Mouse (Mus musculus): ENCODE data around the gene Cenpn. TPM values are rescaled to one million over a fixed set of nuclear protein-coding genes. Genes with fewer than 3 reads are reported as not detected.

Cenpn gene
- polyA plus RNA-seq, 1 experiment, result 16.1 TPM

- TF ChIP-seq CTCF (IDR thresholded peaks at IDR 0.05; ENCODE audit: low read depth, low read length) (no peak), POLR2A (IDR thresholded peaks at IDR 0.05; ENCODE audit: borderline replicate concordance, low read depth, low read length) (no peak)
- peak overlapping the region; percentile 57 for H3K4me3 ChIP-seq (ENCODE audit: insufficient read depth, low read length)
- H3K4me1 ChIP-seq (ENCODE audit: control insufficient read depth, insufficient read depth, low read length), result peaks cover 43% of the 10 kb centered on the region
- H3K27ac ChIP-seq (ENCODE audit: insufficient read depth, low read depth, low read length), result peak overlapping the region; percentile 90
These were observed 25.3 kb downstream of the Cenpn start for GRCm38 (mm10) chr8:116946851-116947250.

- peaks cover 44% of the 10 kb centered on the region for H3K4me1 ChIP-seq (ENCODE audit: control insufficient read depth, insufficient read depth, low read length)
- H3K27ac ChIP-seq (ENCODE audit: insufficient read depth, low read depth, low read length), result no peak overlapping the region
- TF ChIP-seq POLR2A (IDR thresholded peaks at IDR 0.05; ENCODE audit: borderline replicate concordance, low read depth, low read length) (no peak), CTCF (IDR thresholded peaks at IDR 0.05; ENCODE audit: low read depth, low read length) (no peak)
These were observed 26.1 kb downstream of the Cenpn start for GRCm38 (mm10) chr8:116947589-116947988.

GRCm38 (mm10) chr8:116951369-116951768 is 29.8 kb downstream of the Cenpn start:
- H3K4me1 ChIP-seq (ENCODE audit: control insufficient read depth, insufficient read depth, low read length), result peaks cover 25% of the 10 kb centered on the region
- no peak overlapping the region for H3K4me3 ChIP-seq (ENCODE audit: insufficient read depth, low read length)
- peak overlapping the region; percentile 9; the same call in 1 of the 2 replicates for H3K27ac ChIP-seq (ENCODE audit: insufficient read depth, low read depth, low read length)
- TF ChIP-seq CTCF (IDR thresholded peaks at IDR 0.05; ENCODE audit: low read depth, low read length), result no peak
- no peak for TF ChIP-seq POLR2A (IDR thresholded peaks at IDR 0.05; ENCODE audit: borderline replicate concordance, low read depth, low read length)

More at GRCm38 (mm10) chr8:116947589-116947988, 26.1 kb downstream of the Cenpn start:
- H3K4me3 ChIP-seq (ENCODE audit: insufficient read depth, low read length), result no peak overlapping the region

- Histone ChIP-seq H3K4me1 (ENCODE audit: control insufficient read depth, insufficient read depth, low read length) (peaks cover 25% of the 10 kb centered on the region), H3K4me3 (ENCODE audit: insufficient read depth, low read length) (no peak overlapping the region), H3K27ac (ENCODE audit: insufficient read depth, low read depth, low read length) (no peak overlapping the region)
- no peak for TF ChIP-seq POLR2A (IDR thresholded peaks at IDR 0.05; ENCODE audit: borderline replicate concordance, low read depth, low read length)
- no peak for TF ChIP-seq CTCF (IDR thresholded peaks at IDR 0.05; ENCODE audit: low read depth, low read length)
These were observed 30.2 kb downstream of the Cenpn start for GRCm38 (mm10) chr8:116951778-116952177.

GRCm38 (mm10) chr8:116952428-116952827 is 30.9 kb downstream of the Cenpn start:
- H3K4me1 ChIP-seq (ENCODE audit: control insufficient read depth, insufficient read depth, low read length), result peaks cover 24% of the 10 kb centered on the region
- TF ChIP-seq CTCF (IDR thresholded peaks at IDR 0.05; ENCODE audit: low read depth, low read length) (no peak), POLR2A (IDR thresholded peaks at IDR 0.05; ENCODE audit: borderline replicate concordance, low read depth, low read length) (no peak)
- no peak overlapping the region for H3K4me3 ChIP-seq (ENCODE audit: insufficient read depth, low read length)
- H3K27ac ChIP-seq (ENCODE audit: insufficient read depth, low read depth, low read length), result no peak overlapping the region

GRCm38 (mm10) chr8:116954415-116954814 is 32.9 kb downstream of the Cenpn start:
- H3K4me1 ChIP-seq (ENCODE audit: control insufficient read depth, insufficient read depth, low read length), result peaks cover 17% of the 10 kb centered on the region

GRCm38 (mm10) chr8:116969531-116969930 is 48.0 kb downstream of the Cenpn start:
- Histone ChIP-seq H3K4me3 (ENCODE audit: insufficient read depth, low read length) (no peak overlapping the region), H3K4me1 (ENCODE audit: control insufficient read depth, insufficient read depth, low read length) (peaks cover 7% of the 10 kb centered on the region), H3K27ac (ENCODE audit: insufficient read depth, low read depth, low read length) (no peak overlapping the region)
- TF ChIP-seq CTCF (IDR thresholded peaks at IDR 0.05; ENCODE audit: low read depth, low read length) (no peak), POLR2A (IDR thresholded peaks at IDR 0.05; ENCODE audit: borderline replicate concordance, low read depth, low read length) (no peak)

More at GRCm38 (mm10) chr8:116954415-116954814, 32.9 kb downstream of the Cenpn start:
- Histone ChIP-seq H3K27ac (ENCODE audit: insufficient read depth, low read depth, low read length) (no peak overlapping the region), H3K4me3 (ENCODE audit: insufficient read depth, low read length) (no peak overlapping the region)
- TF ChIP-seq CTCF (IDR thresholded peaks at IDR 0.05; ENCODE audit: low read depth, low read length), result no peak
- TF ChIP-seq POLR2A (IDR thresholded peaks at IDR 0.05; ENCODE audit: borderline replicate concordance, low read depth, low read length), result no peak

GRCm38 (mm10) chr8:116975066-116975465 is 53.5 kb downstream of the Cenpn start:
- TF ChIP-seq CTCF (IDR thresholded peaks at IDR 0.05; ENCODE audit: low read depth, low read length), result no peak
- no peak for TF ChIP-seq POLR2A (IDR thresholded peaks at IDR 0.05; ENCODE audit: borderline replicate concordance, low read depth, low read length)
- peaks cover 28% of the 10 kb centered on the region for H3K4me1 ChIP-seq (ENCODE audit: control insufficient read depth, insufficient read depth, low read length)
- H3K27ac ChIP-seq (ENCODE audit: insufficient read depth, low read depth, low read length), result peak overlapping the region; percentile 77
- peak overlapping the region; percentile 36 for H3K4me3 ChIP-seq (ENCODE audit: insufficient read depth, low read length)

GRCm38 (mm10) chr8:116975606-116976005 is 54.1 kb downstream of the Cenpn start:
- H3K27ac ChIP-seq (ENCODE audit: insufficient read depth, low read depth, low read length), result peak overlapping the region; percentile 77
- peaks cover 28% of the 10 kb centered on the region for H3K4me1 ChIP-seq (ENCODE audit: control insufficient read depth, insufficient read depth, low read length)
- peak overlapping the region; percentile 36 for H3K4me3 ChIP-seq (ENCODE audit: insufficient read depth, low read length)
- TF ChIP-seq POLR2A (IDR thresholded peaks at IDR 0.05; ENCODE audit: borderline replicate concordance, low read depth, low read length) (no peak), CTCF (IDR thresholded peaks at IDR 0.05; ENCODE audit: low read depth, low read length) (no peak)

GRCm38 (mm10) chr8:116978052-116978451 is 56.5 kb downstream of the Cenpn start:
- H3K27ac ChIP-seq (ENCODE audit: insufficient read depth, low read depth, low read length), result no peak overlapping the region
- TF ChIP-seq CTCF (IDR thresholded peaks at IDR 0.05; ENCODE audit: low read depth, low read length), result no peak
- TF ChIP-seq POLR2A (IDR thresholded peaks at IDR 0.05; ENCODE audit: borderline replicate concordance, low read depth, low read length), result no peak
- H3K4me3 ChIP-seq (ENCODE audit: insufficient read depth, low read length), result peak overlapping the region; percentile 70
- peaks cover 28% of the 10 kb centered on the region for H3K4me1 ChIP-seq (ENCODE audit: control insufficient read depth, insufficient read depth, low read length)

All from bone marrow macrophage, adult 2 months (primary cell).